Mouse (Mus musculus): ENCODE measurements around the gene Gm14325.
A peak's percentile ranks its signal among the peaks of the same experiment; 100 is the strongest.
"Not testable (repeated sequence)": the region's sequence is repeated elsewhere in the genome, so short reads cannot be mapped to it uniquely, and the experiment has no call there.

Gm14325 gene

GRCm38 (mm10) chr2:177839901-177840663 is at the start of gene Gm14325:
Gene Gm14325, minus strand, starts transcription at chr2:177840336.
- peak; percentile 70 for DNase-seq (ENCODE audit: low spot score)

GRCm38 (mm10) chr2:177887743-177888142 is 47.6 kb upstream of the Gm14325 start:
- not testable (repeated sequence) for DNase-seq (ENCODE audit: low spot score)

GRCm38 (mm10) chr2:177862254-177862653 is 22.1 kb upstream of the Gm14325 start:
- DNase-seq (ENCODE audit: low spot score) = not testable (repeated sequence)

GRCm38 (mm10) chr2:177843666-177844065 is 3.5 kb upstream of the Gm14325 start:
- not testable (repeated sequence) for DNase-seq (ENCODE audit: low spot score)

GRCm38 (mm10) chr2:177836756-177837155 is 3.4 kb downstream of the Gm14325 start:
- not testable (repeated sequence) for DNase-seq (ENCODE audit: low spot score)

- not testable (repeated sequence) for DNase-seq (ENCODE audit: low spot score)
Observed at GRCm38 (mm10) chr2:177835733-177836536, 4.2 kb downstream of the Gm14325 start.

- DNase-seq (ENCODE audit: low spot score) = not testable (repeated sequence)
Observed at GRCm38 (mm10) chr2:177821952-177822351, 18.2 kb downstream of the Gm14325 start.

- DNase-seq (ENCODE audit: low spot score) = not testable (repeated sequence)
Observed at GRCm38 (mm10) chr2:177806170-177806569, 34.0 kb downstream of the Gm14325 start.

GRCm38 (mm10) chr2:177787351-177787750 is 52.8 kb downstream of the Gm14325 start:
- DNase-seq (ENCODE audit: low spot score) = not testable (repeated sequence)
